Mouse (Mus musculus): ENCODE data around the gene Ctbp2. TPM values are rescaled to one million over a fixed set of nuclear protein-coding genes. Genes with fewer than 3 reads are reported as not detected.

Ctbp2 gene
- total RNA-seq, 1 experiment from 2014 or later = 45.4 TPM

DNA sequence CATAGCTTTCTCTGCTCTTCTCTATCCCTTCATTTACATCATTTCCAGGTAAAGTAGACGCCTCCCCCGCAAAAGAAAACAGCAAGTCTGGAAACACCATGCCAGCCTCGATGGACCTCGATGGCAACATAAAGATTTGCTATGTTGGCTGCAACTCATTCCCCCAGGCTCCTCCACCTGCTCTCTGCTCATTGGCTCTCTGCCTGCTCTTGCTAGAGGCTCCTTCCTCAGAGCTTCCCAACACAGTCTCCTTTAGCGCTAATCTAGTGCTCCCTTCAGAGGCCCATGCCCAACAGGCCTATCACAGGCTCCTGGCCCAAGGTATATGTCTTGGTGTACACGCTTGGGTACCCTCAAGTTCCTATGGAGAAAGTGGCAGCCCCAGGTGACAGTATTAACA lies 64.0 kb downstream of the Ctbp2 start:
- no peak for ATAC-seq (replicated peaks in 1 of 2; ENCODE audit: insufficient read depth in 1 of 2, low FRiP score in 2 of 2, low TSS enrichment in 1 of 2, low read depth in 1 of 2, poor library complexity in 2 of 2, severe bottlenecking in 2 of 2)

DNA sequence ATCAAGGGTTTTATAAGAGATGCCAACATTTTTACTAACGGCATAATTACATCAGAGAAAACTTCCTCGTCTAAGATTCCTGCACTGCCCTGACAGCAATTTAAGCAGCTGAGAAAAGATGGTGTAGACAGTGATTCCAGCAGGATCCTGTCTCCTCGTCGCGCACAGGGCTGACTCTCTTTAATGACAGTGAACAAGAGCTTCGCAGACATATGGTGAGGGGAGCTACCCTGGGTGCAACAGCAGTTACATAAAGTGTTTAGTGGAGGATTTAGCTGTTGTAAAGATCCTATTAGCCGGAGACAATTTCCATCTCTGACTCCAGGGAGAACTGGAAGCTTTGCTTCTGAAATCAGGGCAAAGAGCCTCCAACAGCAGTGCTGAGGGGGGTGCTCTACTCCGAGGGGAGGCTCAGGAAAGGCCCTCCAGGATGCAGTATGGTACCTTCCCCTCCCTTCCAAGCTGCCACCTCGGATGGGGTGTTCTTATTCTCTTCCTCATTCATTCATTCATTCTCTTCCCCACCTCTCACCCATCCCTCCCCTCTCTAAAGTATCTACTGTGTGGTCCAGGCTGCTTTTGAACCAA lies 64.5 kb downstream of the Ctbp2 start:
- ATAC-seq (replicated peaks in 1 of 2; ENCODE audit: insufficient read depth in 1 of 2, low FRiP score in 2 of 2, low TSS enrichment in 1 of 2, low read depth in 1 of 2, poor library complexity in 2 of 2, severe bottlenecking in 2 of 2) = no peak

DNA sequence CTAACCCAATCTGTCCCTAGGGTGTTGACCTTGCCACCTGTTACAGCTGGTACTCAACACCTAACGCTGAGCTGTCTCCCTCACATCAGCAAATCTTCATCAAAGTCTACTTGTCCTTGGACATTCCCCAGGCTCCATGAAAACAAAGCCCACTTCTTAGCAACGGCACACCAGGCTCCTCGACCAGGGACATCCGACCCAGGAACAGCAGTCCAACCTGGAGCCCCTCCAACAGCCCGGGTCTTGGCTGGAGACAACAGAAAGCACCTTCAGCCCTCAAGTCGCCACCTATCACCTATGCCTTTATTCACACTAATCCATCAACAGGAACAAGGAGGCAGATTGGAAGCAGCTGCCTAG lies 65.0 kb downstream of the Ctbp2 start:
- ATAC-seq (replicated peaks in 1 of 2; ENCODE audit: insufficient read depth in 1 of 2, low FRiP score in 2 of 2, low TSS enrichment in 1 of 2, low read depth in 1 of 2, poor library complexity in 2 of 2, severe bottlenecking in 2 of 2) = no peak

DNA sequence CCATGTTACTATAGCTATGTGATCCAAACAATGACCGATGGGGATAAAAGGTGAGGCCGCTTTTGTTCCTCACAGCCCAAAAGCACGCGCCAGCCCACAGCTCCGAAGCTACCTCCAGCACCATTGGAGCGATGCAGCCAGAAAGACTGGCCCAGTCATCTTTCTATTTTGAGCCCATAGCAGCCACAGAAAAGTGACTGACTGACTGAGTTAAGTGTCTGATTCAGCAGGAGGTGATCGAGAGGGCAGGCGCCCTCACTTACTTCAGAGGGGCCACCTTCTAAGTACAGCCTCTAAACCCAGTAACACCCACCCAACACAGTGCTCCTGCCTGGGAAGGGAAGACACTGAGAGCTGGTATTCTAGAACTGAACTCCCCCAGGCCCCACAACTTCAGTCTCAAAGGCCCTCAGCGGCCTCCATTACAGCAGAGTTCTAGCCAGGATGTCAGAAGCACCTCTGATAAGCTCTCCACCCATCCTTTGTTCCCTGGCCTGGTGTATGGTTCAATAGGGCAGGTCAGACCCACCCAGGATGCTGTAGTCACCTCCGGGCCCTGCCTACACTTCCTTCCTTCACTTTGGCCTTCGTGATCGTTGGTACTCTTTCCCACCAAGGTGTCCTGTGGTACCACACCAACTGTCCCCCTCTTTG lies 65.5 kb downstream of the Ctbp2 start:
- ATAC-seq (replicated peaks in 1 of 2; ENCODE audit: insufficient read depth in 1 of 2, low FRiP score in 2 of 2, low TSS enrichment in 1 of 2, low read depth in 1 of 2, poor library complexity in 2 of 2, severe bottlenecking in 2 of 2) = no peak

DNA sequence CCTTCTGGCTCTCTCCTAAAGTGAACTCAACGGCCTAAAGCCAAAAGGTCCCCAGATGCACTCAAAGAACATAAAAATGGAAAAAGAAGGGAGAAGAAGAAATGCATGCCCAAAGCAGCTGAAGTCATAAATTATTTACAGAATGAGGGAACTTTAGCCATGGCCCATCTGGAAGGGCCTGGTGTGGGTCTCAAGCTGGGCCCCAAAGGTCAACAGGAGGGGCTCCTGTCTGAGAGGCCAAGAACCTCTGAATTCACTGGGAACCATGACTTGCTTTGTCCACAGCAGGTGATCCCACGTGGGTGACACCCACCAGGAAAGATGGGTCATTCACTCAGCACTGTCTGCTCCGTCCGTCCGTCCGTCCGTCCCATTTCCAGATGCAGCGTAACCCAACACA lies 67.2 kb downstream of the Ctbp2 start:
- ATAC-seq (replicated peaks in 1 of 2; ENCODE audit: insufficient read depth in 1 of 2, low FRiP score in 2 of 2, low TSS enrichment in 1 of 2, low read depth in 1 of 2, poor library complexity in 2 of 2, severe bottlenecking in 2 of 2) = no peak

DNA sequence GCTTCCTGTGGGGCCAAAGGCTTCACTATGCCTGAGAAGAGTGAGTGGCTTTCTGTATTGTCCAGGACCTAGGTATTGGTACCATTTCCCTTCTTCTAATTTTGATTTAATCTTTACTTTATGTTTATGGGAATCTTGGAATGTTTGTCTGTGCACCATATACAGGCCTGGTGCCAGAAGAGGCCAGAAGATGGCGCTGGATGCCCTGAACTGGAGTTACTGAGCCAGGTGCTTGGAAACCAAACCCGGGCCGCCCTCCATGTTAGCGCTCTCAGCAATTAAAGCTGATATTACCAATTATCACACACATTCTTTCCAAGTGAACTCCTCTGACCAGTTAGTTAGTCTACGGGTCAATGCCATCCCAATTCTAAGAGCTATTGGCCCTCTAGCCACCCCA lies 69.7 kb downstream of the Ctbp2 start:
- no peak for ATAC-seq (replicated peaks in 1 of 2; ENCODE audit: insufficient read depth in 1 of 2, low FRiP score in 2 of 2, low TSS enrichment in 1 of 2, low read depth in 1 of 2, poor library complexity in 2 of 2, severe bottlenecking in 2 of 2)

DNA sequence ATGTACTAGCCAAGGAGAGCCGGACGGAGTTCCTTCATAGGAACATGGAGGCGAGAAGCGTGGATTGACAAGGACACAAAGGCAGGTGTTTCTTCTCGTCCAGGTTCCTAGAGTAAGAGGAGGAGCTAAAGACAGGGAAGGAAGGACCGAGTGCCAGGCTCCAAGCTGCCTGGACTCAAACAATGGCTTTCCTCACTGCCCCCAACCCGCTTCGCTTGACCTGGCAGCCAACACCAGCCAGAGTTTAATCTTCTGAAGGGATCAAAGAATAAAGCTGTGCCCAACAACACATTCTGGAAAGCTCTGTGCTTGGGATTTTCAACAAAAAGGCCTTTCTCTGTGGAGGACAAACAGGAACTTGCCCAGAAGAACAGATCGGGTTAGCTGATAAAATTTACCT lies 70.4 kb downstream of the Ctbp2 start:
- no peak for ATAC-seq (replicated peaks in 1 of 2; ENCODE audit: insufficient read depth in 1 of 2, low FRiP score in 2 of 2, low TSS enrichment in 1 of 2, low read depth in 1 of 2, poor library complexity in 2 of 2, severe bottlenecking in 2 of 2)

DNA sequence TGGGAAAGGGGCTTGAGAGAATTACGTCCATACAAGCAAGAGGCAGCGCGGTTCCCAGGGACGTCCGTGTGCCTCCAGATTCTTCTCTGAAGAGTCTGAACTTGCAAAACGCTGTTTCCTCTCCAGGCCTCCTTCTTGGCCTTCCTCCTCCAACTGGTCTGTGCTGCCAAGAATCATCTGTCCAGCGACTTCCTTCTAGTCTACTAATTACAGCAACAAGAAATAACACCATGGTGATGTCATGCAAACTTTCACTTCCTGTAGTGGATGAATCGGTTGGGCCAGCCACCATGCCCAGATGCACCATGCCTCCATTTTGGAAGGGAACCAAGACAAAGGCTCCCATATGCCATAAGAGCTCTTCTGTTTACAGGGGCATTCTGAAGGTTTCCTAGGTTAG lies 71.3 kb downstream of the Ctbp2 start:
- peak; percentile 57 to 72 for ATAC-seq (replicated peaks in 1 of 2; ENCODE audit: insufficient read depth in 1 of 2, low FRiP score in 2 of 2, low TSS enrichment in 1 of 2, low read depth in 1 of 2, poor library complexity in 2 of 2, severe bottlenecking in 2 of 2)

DNA sequence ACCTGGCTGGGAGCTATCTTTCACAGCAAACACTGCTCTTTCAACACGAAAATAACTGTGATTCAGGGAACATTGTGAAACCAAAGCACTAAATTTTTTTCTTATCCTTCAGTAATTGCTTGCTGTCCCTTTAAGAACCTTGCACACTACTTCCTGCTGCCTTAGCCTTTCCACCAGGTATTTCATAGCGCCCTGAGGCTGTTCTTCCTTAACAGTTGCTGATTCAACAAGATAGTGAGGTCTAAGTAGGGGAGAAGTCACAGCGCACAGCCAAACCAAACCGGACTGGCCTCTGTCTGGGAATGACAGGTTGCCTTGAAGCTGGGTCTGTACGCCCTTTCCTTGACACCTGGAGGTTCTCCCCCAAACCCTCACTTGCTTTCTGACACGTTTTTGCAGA lies 73.5 kb downstream of the Ctbp2 start:
- ATAC-seq (replicated peaks in 1 of 2; ENCODE audit: insufficient read depth in 1 of 2, low FRiP score in 2 of 2, low TSS enrichment in 1 of 2, low read depth in 1 of 2, poor library complexity in 2 of 2, severe bottlenecking in 2 of 2) = no peak

DNA sequence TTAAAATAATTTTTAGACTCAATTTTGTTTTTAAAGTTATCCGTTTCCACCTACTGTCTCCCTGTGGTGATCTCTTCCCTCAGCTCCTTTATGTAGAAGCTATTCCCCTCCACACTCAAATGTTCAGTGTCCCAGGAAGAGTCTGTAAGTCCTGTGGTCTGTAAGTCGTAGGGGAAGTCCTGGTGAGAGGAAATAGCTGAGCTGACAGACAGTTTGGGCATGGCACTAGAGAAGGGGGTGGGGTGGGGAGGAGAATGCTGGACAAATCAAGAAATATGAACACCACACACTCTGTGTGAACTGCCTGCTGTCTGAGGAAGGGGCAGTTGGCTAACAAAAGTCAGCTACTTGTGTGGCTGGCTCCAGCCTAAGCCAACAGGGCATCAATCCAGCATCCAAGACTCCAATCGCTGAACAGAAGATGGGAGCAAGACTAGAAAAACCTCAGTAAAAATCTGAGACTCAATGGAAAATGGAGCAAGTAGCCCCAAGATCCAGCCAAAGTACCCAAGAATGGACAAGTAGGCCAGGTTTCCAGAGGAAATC lies 76.0 kb downstream of the Ctbp2 start:
- ATAC-seq (replicated peaks in 1 of 2; ENCODE audit: insufficient read depth in 1 of 2, low FRiP score in 2 of 2, low TSS enrichment in 1 of 2, low read depth in 1 of 2, poor library complexity in 2 of 2, severe bottlenecking in 2 of 2) = peak; percentile 43 to 75; a peak in 3 of 4 replicates

DNA sequence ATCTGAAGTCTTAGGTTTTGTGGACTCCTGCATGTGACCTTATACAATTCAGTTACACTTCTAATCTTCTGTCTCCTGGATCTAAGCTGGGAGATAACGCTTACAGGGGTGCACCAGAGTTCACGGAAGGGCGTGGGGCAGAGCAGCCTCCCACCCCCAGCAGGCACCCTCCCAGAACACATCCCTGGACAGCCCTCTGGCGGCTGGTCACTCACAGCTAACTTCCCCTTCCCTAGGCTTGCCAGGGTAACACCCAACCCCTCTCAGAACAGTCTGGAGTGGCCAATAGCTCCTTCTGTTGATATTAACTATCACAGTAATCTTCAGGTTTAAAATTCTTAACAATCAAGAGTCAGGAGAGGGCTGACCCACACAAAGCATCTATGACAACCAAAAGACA lies 76.9 kb downstream of the Ctbp2 start:
- ATAC-seq (replicated peaks in 1 of 2; ENCODE audit: insufficient read depth in 1 of 2, low FRiP score in 2 of 2, low TSS enrichment in 1 of 2, low read depth in 1 of 2, poor library complexity in 2 of 2, severe bottlenecking in 2 of 2) = peak in 1 of 2 experiments; percentile 29; a peak in 1 of 4 replicates

DNA sequence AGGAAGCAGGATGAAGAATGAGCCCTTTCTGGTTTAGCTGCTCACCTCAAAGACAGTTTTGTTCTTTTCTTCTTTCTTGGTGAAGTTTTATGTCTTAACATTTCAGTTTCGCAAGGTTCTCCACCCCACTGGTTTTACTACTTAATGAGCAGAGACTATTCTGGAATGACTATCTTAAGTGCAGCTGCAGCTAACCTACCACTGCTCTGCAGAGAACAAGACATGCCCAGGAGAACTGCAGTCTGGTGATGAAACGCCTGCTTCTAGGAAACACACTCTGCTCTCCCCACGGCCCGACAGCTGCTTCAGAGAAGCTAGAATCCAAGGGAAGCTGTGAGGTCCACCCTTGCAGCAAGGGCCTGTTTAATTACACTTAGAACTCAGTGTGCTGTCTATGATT lies 79.4 kb downstream of the Ctbp2 start:
- no peak for ATAC-seq (replicated peaks in 1 of 2; ENCODE audit: insufficient read depth in 1 of 2, low FRiP score in 2 of 2, low TSS enrichment in 1 of 2, low read depth in 1 of 2, poor library complexity in 2 of 2, severe bottlenecking in 2 of 2)

DNA sequence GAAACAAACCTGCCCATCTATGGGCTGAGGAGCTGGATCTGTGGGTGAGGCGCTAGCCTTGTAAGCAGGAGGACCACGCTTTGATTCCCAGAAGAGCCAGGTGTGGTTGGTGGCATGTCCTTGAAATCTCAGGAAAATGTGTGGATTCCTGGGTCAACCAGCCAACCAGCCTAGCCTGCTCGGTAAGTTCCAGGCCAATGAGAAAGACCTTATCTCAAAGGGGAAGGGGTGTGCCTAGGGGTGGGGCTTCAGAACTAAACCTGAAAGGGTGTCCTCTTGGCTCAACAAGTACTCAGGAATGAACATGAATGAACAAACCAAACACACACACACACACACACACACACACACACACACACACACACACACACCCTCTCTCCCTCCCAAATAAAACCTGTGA lies 82.4 kb downstream of the Ctbp2 start:
- ATAC-seq (replicated peaks in 1 of 2; ENCODE audit: insufficient read depth in 1 of 2, low FRiP score in 2 of 2, low TSS enrichment in 1 of 2, low read depth in 1 of 2, poor library complexity in 2 of 2, severe bottlenecking in 2 of 2) = no peak

DNA sequence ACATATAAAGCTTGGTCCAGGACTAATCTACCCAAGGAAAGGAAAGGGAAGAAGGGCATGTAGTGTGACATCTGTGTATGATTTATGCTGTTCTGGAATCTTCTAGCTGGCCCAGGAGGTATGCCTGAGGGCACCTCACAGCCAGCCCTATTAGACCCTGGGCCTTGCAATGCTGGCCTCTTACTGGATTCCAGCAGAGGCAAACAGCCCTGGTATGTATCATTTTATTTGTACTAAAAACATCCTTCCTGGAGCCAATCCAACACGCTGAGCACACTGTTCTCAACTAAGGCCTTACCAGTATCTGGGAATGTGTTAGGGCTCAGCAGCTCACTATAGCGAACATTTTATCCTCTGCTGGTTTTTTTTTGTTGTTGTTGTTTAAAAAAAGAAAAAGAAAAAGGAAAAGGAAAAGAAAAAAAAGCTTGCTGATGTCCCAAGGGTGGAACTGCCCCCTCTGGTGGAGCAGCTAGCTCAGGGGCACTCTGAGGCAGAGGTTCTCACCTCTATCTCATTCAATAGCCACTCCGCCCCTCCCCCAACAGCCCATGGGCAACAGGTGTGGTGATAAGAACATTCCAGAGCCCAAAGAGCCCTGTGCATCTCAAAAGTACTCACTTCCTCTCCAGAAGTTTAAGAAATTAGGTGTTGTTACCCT lies 83.3 kb downstream of the Ctbp2 start:
- no peak for ATAC-seq (replicated peaks in 1 of 2; ENCODE audit: insufficient read depth in 1 of 2, low FRiP score in 2 of 2, low TSS enrichment in 1 of 2, low read depth in 1 of 2, poor library complexity in 2 of 2, severe bottlenecking in 2 of 2)

DNA sequence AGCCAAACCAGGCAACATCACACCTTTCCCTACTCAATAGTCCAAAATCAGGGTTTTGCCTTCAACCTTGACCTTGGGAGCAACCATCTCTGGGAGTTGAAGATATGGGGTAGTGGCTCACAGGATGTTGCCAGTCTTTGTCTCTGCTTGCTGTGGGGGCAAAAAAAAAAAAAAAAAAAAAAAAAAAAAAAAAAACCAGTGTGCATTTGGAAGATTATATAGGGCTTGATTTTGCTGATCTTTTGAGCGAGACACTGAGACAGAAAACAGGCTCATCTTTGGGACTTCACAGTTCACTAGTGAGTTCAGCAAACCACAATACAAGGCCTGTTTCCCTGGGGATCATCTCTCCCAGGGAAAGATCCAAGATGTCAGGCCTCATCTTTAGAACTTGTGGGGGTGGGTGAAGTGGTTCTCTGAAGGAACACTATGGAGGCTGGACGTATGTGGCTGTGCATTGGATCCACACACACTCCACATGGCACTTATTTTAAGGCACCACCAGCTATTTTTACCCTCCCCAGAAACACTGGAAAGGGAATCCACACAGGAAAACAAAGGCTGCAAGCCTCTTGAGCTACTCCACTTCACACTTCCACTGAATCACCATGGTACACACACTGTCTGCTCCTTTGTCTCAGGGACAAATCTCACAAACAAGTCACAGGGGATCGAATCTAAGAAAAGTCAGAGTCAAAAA lies 84.4 kb downstream of the Ctbp2 start:
- ATAC-seq (replicated peaks in 1 of 2; ENCODE audit: insufficient read depth in 1 of 2, low FRiP score in 2 of 2, low TSS enrichment in 1 of 2, low read depth in 1 of 2, poor library complexity in 2 of 2, severe bottlenecking in 2 of 2) = no peak

DNA sequence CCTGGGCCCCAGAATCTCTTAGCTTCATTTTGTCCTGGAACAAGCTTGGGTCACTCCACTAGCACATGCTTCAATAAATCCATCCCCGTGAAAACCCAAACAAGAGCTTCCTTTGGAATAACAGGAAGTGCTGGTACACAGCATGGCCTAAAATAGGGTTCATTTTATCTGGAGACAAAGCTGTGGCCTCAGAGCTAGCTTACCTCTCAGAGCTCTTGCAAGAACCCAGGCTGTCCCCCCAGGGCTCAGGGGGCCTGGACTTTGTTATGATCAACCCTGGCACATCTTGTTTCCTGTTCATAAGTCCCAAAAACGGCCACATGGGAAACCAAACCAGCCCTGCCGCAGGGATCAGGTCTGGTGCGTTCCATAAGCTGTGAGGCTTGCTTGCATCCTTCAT lies 86.5 kb downstream of the Ctbp2 start:
- no peak for ATAC-seq (replicated peaks in 1 of 2; ENCODE audit: insufficient read depth in 1 of 2, low FRiP score in 2 of 2, low TSS enrichment in 1 of 2, low read depth in 1 of 2, poor library complexity in 2 of 2, severe bottlenecking in 2 of 2)

DNA sequence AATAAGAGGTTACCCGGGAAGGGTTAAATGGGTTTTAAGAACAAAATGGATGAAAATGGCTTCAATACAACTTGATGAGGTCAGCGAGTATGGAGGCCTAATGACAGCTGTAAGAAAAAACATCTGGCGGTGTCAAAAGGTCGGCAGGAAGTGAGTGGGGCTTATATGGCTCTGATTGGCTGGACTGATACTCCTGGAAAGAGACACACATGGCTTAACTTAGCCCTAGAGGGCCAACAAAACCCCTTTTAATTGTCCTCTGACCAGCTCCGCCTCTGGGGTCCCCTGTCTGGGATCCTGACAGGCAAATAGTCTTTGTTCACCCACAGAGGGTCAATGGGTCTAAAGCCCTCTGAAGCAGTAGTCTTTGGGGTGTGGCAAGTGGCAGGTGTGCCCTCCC lies 86.9 kb downstream of the Ctbp2 start:
- ATAC-seq (replicated peaks in 1 of 2; ENCODE audit: insufficient read depth in 1 of 2, low FRiP score in 2 of 2, low TSS enrichment in 1 of 2, low read depth in 1 of 2, poor library complexity in 2 of 2, severe bottlenecking in 2 of 2) = no peak

DNA sequence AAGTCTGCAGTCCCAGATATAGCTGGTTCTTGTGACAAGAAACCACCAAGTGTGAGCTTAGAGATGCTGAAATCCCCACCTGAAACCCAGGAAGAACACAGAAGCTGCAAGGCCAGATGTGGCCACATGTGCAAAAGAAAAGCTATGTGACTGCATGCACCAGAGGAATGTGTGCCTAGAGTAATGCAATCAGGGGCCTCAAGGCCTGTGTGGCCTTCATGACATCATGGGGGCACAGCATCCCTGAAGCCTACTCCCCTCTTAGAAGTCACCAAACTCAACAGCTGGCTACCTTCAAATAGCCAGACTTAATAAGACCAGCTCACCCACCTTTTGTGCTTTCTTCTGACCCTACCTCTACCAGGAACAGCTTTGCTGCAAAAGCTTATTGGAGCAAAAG lies 88.3 kb downstream of the Ctbp2 start:
- no peak for ATAC-seq (replicated peaks in 1 of 2; ENCODE audit: insufficient read depth in 1 of 2, low FRiP score in 2 of 2, low TSS enrichment in 1 of 2, low read depth in 1 of 2, poor library complexity in 2 of 2, severe bottlenecking in 2 of 2)

Measured in hematopoietic stem cell, adult 5-6 weeks (primary cell).